Mouse (Mus musculus) liver, adult 10 weeks (tissue): Measurements from ENCODE around the gene AC140267.1. TPM values are rescaled to one million over a fixed set of nuclear protein-coding genes. Genes with fewer than 3 reads are reported as not detected.

ENCODE experiments used
- polyA plus RNA-seq: library from polyadenylated mRNA; stranded (reverse); fragments of 350-450 nt; fragmentation: Illumina TruSeq; extraction: RNeasy Lipid Tissue Mini Kit (QIAGEN cat#74804); gene quantifications from one replicate; pipeline ENCODE4 v1.2.3, GENCODE M21; 2014; ENCODE audit warnings: low read depth, low replicate concordance

The AC140267.1 gene
- not detected for polyA plus RNA-seq

DNA sequence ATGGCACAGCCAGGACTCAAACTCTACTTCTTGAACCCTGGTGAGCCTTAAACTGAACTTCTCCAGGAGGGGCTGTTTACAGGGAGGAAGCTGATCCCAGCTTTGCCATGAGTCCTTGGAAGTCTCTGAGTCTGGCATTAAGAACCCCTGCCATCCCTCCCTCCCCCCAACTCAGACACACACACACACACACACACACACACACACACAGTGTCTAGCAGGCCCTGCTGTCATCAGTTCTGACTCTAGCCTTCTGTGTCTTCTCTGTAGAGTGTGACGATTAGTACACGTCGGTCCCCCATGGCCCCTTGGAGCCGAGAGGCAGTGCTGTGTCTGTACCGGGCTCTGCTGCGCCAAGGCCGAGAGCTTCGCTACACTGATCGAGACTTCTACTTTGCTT lies at the start of gene AC140267.1:
TSS of gene AC140267.1 (plus strand) at position 301 of the 400 bp plus-strand sequence.

DNA sequence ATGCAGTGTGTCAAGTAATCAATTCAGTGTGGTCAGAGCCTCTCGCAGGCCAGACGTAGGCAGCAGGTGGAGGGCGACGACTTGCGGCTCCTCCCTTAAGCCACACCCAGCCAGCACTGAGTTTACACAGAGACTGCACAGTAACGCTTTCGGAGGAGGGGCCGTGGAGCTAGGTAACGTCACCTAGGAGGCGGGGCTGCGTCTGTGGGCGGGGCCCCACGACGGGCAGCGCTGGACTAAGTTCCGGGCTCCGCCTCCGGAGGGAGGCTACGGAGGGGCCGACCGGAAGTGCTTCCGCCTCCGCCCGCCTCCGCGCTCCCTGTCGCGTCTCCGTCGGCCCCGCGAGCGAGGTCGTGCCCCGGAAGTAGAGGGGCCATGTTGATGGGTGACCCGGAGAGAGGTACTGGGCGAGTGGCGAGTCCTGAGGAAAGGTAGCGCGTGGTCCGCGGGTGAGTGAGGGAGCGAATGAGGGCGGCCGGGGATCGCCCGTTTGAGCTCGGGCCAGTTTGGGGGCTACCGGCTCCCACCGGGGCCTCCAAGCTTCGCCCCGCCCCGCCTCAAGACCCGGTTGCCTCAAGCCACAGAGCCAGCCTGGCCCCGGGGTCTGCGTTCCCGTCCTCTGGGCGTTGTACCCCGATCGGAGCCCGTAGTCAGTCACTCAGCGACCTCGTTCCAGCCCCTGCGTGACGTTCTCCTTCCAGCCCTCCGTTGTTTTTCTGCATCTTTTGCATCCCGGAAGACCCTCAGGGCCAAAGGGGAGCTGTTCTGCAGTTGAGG lies 1.7 kb upstream of the AC140267.1 start, which contains the start of gene Mief1:
TSS of gene Mief1 (plus strand) at position 286 of the 777 bp plus-strand sequence.

GRCm38 (mm10) chr15:80254847-80255645 lies 19.4 kb downstream of the AC140267.1 start, which contains the start of gene Atf4:
Gene Atf4, plus strand, starts transcription at chr15:80255184.

DNA sequence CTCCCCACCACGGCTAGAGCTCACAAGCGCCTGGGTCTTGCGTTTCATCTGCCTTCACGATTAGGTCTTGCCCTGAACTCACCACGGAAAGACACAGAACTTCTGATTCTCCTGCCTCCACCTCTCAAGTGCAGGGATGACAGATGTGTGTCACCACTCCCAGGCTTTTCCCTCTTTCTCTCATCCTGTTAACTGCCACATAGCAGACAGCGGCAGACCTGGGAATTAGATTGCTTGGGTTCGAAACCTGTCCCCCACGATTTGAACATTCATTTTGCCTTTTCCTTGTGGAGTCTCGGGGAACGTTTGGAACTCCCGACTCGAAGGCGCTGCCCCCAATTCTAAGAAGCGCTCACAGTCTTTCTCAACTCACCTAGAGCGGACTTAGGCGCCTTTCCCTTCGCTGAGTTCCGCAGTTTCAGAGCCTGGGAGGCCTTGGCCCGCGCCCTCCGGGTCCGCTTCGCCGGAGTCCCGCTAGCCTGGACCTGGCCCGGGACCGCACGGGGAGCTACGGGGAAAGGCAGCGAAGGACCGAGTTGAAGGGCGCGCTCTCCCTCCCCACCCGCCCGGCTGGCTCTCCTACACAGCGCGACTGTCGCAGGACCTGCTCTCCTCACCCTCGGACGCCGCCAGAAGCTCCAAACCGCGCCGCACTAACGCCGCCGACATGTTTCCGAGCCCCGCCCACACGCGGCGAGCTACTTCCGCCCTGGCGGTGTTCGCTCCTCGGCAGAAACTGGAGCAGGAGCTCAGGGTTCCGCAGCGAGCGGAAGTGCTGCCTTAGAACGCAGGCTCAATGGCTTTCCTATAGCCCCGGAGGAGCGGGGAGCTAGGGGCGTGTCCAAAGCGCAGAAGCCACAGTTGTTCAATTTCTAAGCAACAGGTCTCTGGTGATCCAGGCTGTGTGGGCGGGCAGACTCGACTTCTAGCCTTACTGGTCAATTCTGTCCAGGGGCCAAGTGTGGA lies 28.3 kb downstream of the AC140267.1 start, which contains the start of gene Rps19bp1:
TSS of gene Rps19bp1 (minus strand) at position 706 of the 966 bp plus-strand sequence.

Other genes starting within 250 kb of the AC140267.1 start
- not detected for gene Pdgfb, start 220.9 kb upstream of the AC140267.1 start, polyA plus RNA-seq
- gene Syngr1, start 144.5 kb upstream of the AC140267.1 start, polyA plus RNA-seq: 0.08 TPM
- 108 TPM for gene Rpl3, start 144.0 kb upstream of the AC140267.1 start, polyA plus RNA-seq
- 0.13 TPM for gene Tab1, start 102.7 kb upstream of the AC140267.1 start, polyA plus RNA-seq
- 0.13 TPM for gene Mgat3, start 62.1 kb upstream of the AC140267.1 start, polyA plus RNA-seq
- 13.3 TPM for gene Mief1, start 1.8 kb upstream of the AC140267.1 start, polyA plus RNA-seq
- 74.6 TPM for gene Atf4, start 19.3 kb downstream of the AC140267.1 start, polyA plus RNA-seq
- gene Rps19bp1, start 28.5 kb downstream of the AC140267.1 start, polyA plus RNA-seq: 5.9 TPM
- not detected for gene Cacna1i, start 51.4 kb downstream of the AC140267.1 start, polyA plus RNA-seq